Mouse (Mus musculus): ENCODE measurements around the gene Eif4h. TPM values are rescaled to one million over a fixed set of nuclear protein-coding genes. Genes with fewer than 3 reads are reported as not detected.

Gene Eif4h
- polyA plus RNA-seq, 1 experiment from 2014 or later: 326 TPM

GRCm38 (mm10) chr5:134672198-134672516 is 32.9 kb upstream of the Eif4h start:
- Histone ChIP-seq H3K9me3 (ENCODE audit: control insufficient read depth, low read length) (no peaks in the 10 kb centered on the region), H3K4me3 (ENCODE audit: control insufficient read depth in 1 of 2, insufficient read depth in 1 of 2, low read depth in 1 of 2, low read length in 2 of 2) (no peak overlapping the region), H3K36me3 (ENCODE audit: control insufficient read depth, insufficient read depth, low read length) (peaks cover 23% of the 10 kb centered on the region), H3K4me2 (ENCODE audit: low read length) (no peak overlapping the region), H3K9ac (ENCODE audit: low read length) (no peak overlapping the region), H3K4me1 (ENCODE audit: control insufficient read depth in 2 of 2, insufficient read depth in 2 of 2, low read length in 2 of 2) (peaks cover 16 to 20% of the 10 kb centered on the region in 2 experiments), H3K27me3 (ENCODE audit: control insufficient read depth, insufficient read depth, low read length) (no peaks in the 10 kb centered on the region), H3K27ac (replicated peaks in 1 of 2; ENCODE audit: control insufficient read depth in 1 of 2, insufficient read depth in 1 of 2, low read depth in 2 of 2, low read length in 2 of 2) (no peak overlapping the region)
- no peak for ATAC-seq (ENCODE audit: insufficient number of reproducible peaks, insufficient read depth, low FRiP score, low read depth)
- WGBS: 67% methylated on average over 1 of the region's 1 CpGs

GRCm38 (mm10) chr5:134671335-134672197 is 32.3 kb upstream of the Eif4h start:
- Histone ChIP-seq H3K4me1 (ENCODE audit: control insufficient read depth in 2 of 2, insufficient read depth in 2 of 2, low read length in 2 of 2) (peaks cover 14 to 15% of the 10 kb centered on the region in 2 experiments), H3K27me3 (ENCODE audit: control insufficient read depth, insufficient read depth, low read length) (no peaks in the 10 kb centered on the region), H3K4me2 (ENCODE audit: low read length) (no peak overlapping the region), H3K9me3 (ENCODE audit: control insufficient read depth, low read length) (no peaks in the 10 kb centered on the region), H3K27ac (replicated peaks in 1 of 2; ENCODE audit: control insufficient read depth in 1 of 2, insufficient read depth in 1 of 2, low read depth in 2 of 2, low read length in 2 of 2) (no peak overlapping the region), H3K9ac (ENCODE audit: low read length) (no peak overlapping the region), H3K4me3 (ENCODE audit: control insufficient read depth in 1 of 2, insufficient read depth in 1 of 2, low read depth in 1 of 2, low read length in 2 of 2) (no peak overlapping the region), H3K36me3 (ENCODE audit: control insufficient read depth, insufficient read depth, low read length) (peaks cover 23% of the 10 kb centered on the region)
- 85% methylated on average over 17 of the region's 17 CpGs for WGBS
- ATAC-seq (ENCODE audit: insufficient number of reproducible peaks, insufficient read depth, low FRiP score, low read depth): no peak

GRCm38 (mm10) chr5:134669001-134669708 is 29.9 kb upstream of the Eif4h start:
- Histone ChIP-seq H3K36me3 (ENCODE audit: control insufficient read depth, insufficient read depth, low read length) (peaks cover 35% of the 10 kb centered on the region), H3K4me1 (ENCODE audit: control insufficient read depth in 2 of 2, insufficient read depth in 2 of 2, low read length in 2 of 2) (no peaks in the 10 kb centered on the region), H3K9me3 (ENCODE audit: control insufficient read depth, low read length) (no peaks in the 10 kb centered on the region), H3K27me3 (ENCODE audit: control insufficient read depth, insufficient read depth, low read length) (no peaks in the 10 kb centered on the region), H3K9ac (ENCODE audit: low read length) (no peak overlapping the region), H3K27ac (replicated peaks in 1 of 2; ENCODE audit: control insufficient read depth in 1 of 2, insufficient read depth in 1 of 2, low read depth in 2 of 2, low read length in 2 of 2) (no peak overlapping the region), H3K4me2 (ENCODE audit: low read length) (no peak overlapping the region), H3K4me3 (ENCODE audit: control insufficient read depth in 1 of 2, insufficient read depth in 1 of 2, low read depth in 1 of 2, low read length in 2 of 2) (no peak overlapping the region)
- no peak for ATAC-seq (ENCODE audit: insufficient number of reproducible peaks, insufficient read depth, low FRiP score, low read depth)
- WGBS: 73% methylated on average over 20 of the region's 20 CpGs

- Histone ChIP-seq H3K9me3 (ENCODE audit: control insufficient read depth, low read length) (no peaks in the 10 kb centered on the region), H3K4me3 (ENCODE audit: control insufficient read depth in 1 of 2, insufficient read depth in 1 of 2, low read depth in 1 of 2, low read length in 2 of 2) (no peak overlapping the region), H3K36me3 (ENCODE audit: control insufficient read depth, insufficient read depth, low read length) (peaks cover 38% of the 10 kb centered on the region), H3K4me2 (ENCODE audit: low read length) (no peak overlapping the region), H3K4me1 (ENCODE audit: control insufficient read depth in 2 of 2, insufficient read depth in 2 of 2, low read length in 2 of 2) (no peaks in the 10 kb centered on the region), H3K9ac (ENCODE audit: low read length) (no peak overlapping the region), H3K27ac (replicated peaks in 1 of 2; ENCODE audit: control insufficient read depth in 1 of 2, insufficient read depth in 1 of 2, low read depth in 2 of 2, low read length in 2 of 2) (no peak overlapping the region), H3K27me3 (ENCODE audit: control insufficient read depth, insufficient read depth, low read length) (no peaks in the 10 kb centered on the region)
- 36% methylated on average over 8 of the region's 8 CpGs for WGBS
- no peak for ATAC-seq (ENCODE audit: insufficient number of reproducible peaks, insufficient read depth, low FRiP score, low read depth)
Observed at GRCm38 (mm10) chr5:134668495-134668894, 29.2 kb upstream of the Eif4h start.

- Histone ChIP-seq H3K9me3 (ENCODE audit: control insufficient read depth, low read length) (no peaks in the 10 kb centered on the region), H3K4me2 (ENCODE audit: low read length) (no peak overlapping the region), H3K27me3 (ENCODE audit: control insufficient read depth, insufficient read depth, low read length) (no peaks in the 10 kb centered on the region), H3K4me3 (ENCODE audit: control insufficient read depth in 1 of 2, insufficient read depth in 1 of 2, low read depth in 1 of 2, low read length in 2 of 2) (no peak overlapping the region), H3K36me3 (ENCODE audit: control insufficient read depth, insufficient read depth, low read length) (peaks cover 21% of the 10 kb centered on the region), H3K4me1 (ENCODE audit: control insufficient read depth in 2 of 2, insufficient read depth in 2 of 2, low read length in 2 of 2) (no peaks in the 10 kb centered on the region; a peak in 1 of 4 replicates), H3K9ac (ENCODE audit: low read length) (no peak overlapping the region), H3K27ac (replicated peaks in 1 of 2; ENCODE audit: control insufficient read depth in 1 of 2, insufficient read depth in 1 of 2, low read depth in 2 of 2, low read length in 2 of 2) (no peak overlapping the region)
- WGBS: 86% methylated on average over 4 of the region's 4 CpGs
- no peak for ATAC-seq (ENCODE audit: insufficient number of reproducible peaks, insufficient read depth, low FRiP score, low read depth)
Observed at GRCm38 (mm10) chr5:134656708-134657107, 17.4 kb upstream of the Eif4h start.

- Histone ChIP-seq H3K27ac (replicated peaks in 1 of 2; ENCODE audit: control insufficient read depth in 1 of 2, insufficient read depth in 1 of 2, low read depth in 2 of 2, low read length in 2 of 2) (no peak overlapping the region), H3K36me3 (ENCODE audit: control insufficient read depth, insufficient read depth, low read length) (peaks cover 7% of the 10 kb centered on the region; the same call in 1 of the 2 replicates), H3K27me3 (ENCODE audit: control insufficient read depth, insufficient read depth, low read length) (no peaks in the 10 kb centered on the region), H3K9me3 (ENCODE audit: control insufficient read depth, low read length) (0 out of 2 replicates have a peak, but pooled peaks cover 3% of the 10 kb centered on the region), H3K4me3 (ENCODE audit: control insufficient read depth in 1 of 2, insufficient read depth in 1 of 2, low read depth in 1 of 2, low read length in 2 of 2) (no peak overlapping the region), H3K4me1 (ENCODE audit: control insufficient read depth in 2 of 2, insufficient read depth in 2 of 2, low read length in 2 of 2) (no peaks in the 10 kb centered on the region; a peak in 1 of 4 replicates), H3K4me2 (ENCODE audit: low read length) (no peak overlapping the region), H3K9ac (ENCODE audit: low read length) (no peak overlapping the region)
- 42% methylated on average over 7 of the region's 7 CpGs for WGBS
- ATAC-seq (ENCODE audit: insufficient number of reproducible peaks, insufficient read depth, low FRiP score, low read depth): no peak
Observed at GRCm38 (mm10) chr5:134652015-134652414, 12.7 kb upstream of the Eif4h start.

GRCm38 (mm10) chr5:134650926-134651325 is 11.6 kb upstream of the Eif4h start:
- Histone ChIP-seq H3K36me3 (ENCODE audit: control insufficient read depth, insufficient read depth, low read length) (no peaks in the 10 kb centered on the region), H3K9ac (ENCODE audit: low read length) (no peak overlapping the region), H3K9me3 (ENCODE audit: control insufficient read depth, low read length) (0 out of 2 replicates have a peak, but pooled peaks cover 3% of the 10 kb centered on the region), H3K4me3 (ENCODE audit: control insufficient read depth in 1 of 2, insufficient read depth in 1 of 2, low read depth in 1 of 2, low read length in 2 of 2) (no peak overlapping the region), H3K4me1 (ENCODE audit: control insufficient read depth in 2 of 2, insufficient read depth in 2 of 2, low read length in 2 of 2) (no peaks in the 10 kb centered on the region; a peak in 1 of 4 replicates), H3K27me3 (ENCODE audit: control insufficient read depth, insufficient read depth, low read length) (no peaks in the 10 kb centered on the region), H3K4me2 (ENCODE audit: low read length) (no peak overlapping the region), H3K27ac (replicated peaks in 1 of 2; ENCODE audit: control insufficient read depth in 1 of 2, insufficient read depth in 1 of 2, low read depth in 2 of 2, low read length in 2 of 2) (no peak overlapping the region)
- WGBS: 33% methylated on average over 4 of the region's 5 CpGs
- no peak for ATAC-seq (ENCODE audit: insufficient number of reproducible peaks, insufficient read depth, low FRiP score, low read depth)
